Mouse (Mus musculus) MEL (cell line): ENCODE results near the gene Tpx2. TPM values are rescaled to one million over a fixed set of nuclear protein-coding genes. Genes with fewer than 3 reads are reported as not detected.

ENCODE experiments used
- DNase-seq: peaks from one replicate; pipeline ENCODE4 v3.0.0; 2011; ENCODE audit warnings: low read depth, low spot score
- H3K27ac ChIP-seq: 2 replicates; pipeline ENCODE4 v1.5.1; 2012; ENCODE audit warnings: low read depth, mild to moderate bottlenecking, control low read depth, low read length, moderate library complexity; ENCODE audit not compliant: control insufficient read depth
- H3K27me3 ChIP-seq, 2 experiments: fragments of 150-350 bp in 1 of 2; sonication (generic) in 1 of 2; 2 replicates each; pipeline ENCODE4 v1.6.1; 2012; ENCODE audit warnings: low read length in 2 of 2, mild to moderate bottlenecking in 2 of 2, improper control_type of control experiment in 1 of 2, moderate library complexity in 1 of 2; ENCODE audit not compliant: insufficient read depth in 2 of 2, control insufficient read depth in 1 of 2
- H3K36me3 ChIP-seq, 2 experiments: 2 replicates each; pipeline ENCODE4 v1.6.1; 2012 to 2014; ENCODE audit warnings: low read length in 2 of 2, improper control_type of control experiment in 1 of 2, inconsistent platforms in 1 of 2, mild to moderate bottlenecking in 1 of 2; ENCODE audit not compliant: insufficient read depth in 2 of 2, control insufficient read depth in 1 of 2
- H3K4me1 ChIP-seq, 2 experiments: fragments of 150-350 bp in 1 of 2; sonication (generic) in 1 of 2; 2 replicates each; pipeline ENCODE4 v1.6.1; 2012; ENCODE audit warnings: low read length in 2 of 2, improper control_type of control experiment in 1 of 2, mild to moderate bottlenecking in 1 of 2; ENCODE audit not compliant: insufficient read depth in 2 of 2, control insufficient read depth in 1 of 2
- H3K4me3 ChIP-seq, 2 experiments: fragments of 150-350 bp in 1 of 2; sonication (generic) in 1 of 2; 2 replicates each; pipeline ENCODE4 v1.5.1; 2012; ENCODE audit warnings: low read depth in 2 of 2, low read length in 2 of 2, mild to moderate bottlenecking in 2 of 2, moderate library complexity in 2 of 2, control low read depth in 1 of 2, improper control_type of control experiment in 1 of 2; ENCODE audit not compliant: control insufficient read depth in 1 of 2, insufficient read depth in 1 of 2
- H3K79me2 ChIP-seq: 2 replicates; pipeline ENCODE4 v1.6.1; 2012; ENCODE audit warnings: mild to moderate bottlenecking, low read length, moderate library complexity; ENCODE audit not compliant: control insufficient read depth, poor library complexity, insufficient read depth
- H3K9ac ChIP-seq: 2 replicates; pipeline ENCODE4 v1.6.1; 2012; ENCODE audit warnings: low read depth, mild to moderate bottlenecking, control low read depth, low read length, moderate library complexity; ENCODE audit not compliant: control insufficient read depth, poor library complexity, severe bottlenecking
- H3K9me3 ChIP-seq: fragments of 150-350 bp; sonication (generic); replicated peaks from 2 replicates; pipeline ENCODE4 v1.6.1; 2012; ENCODE audit warnings: mild to moderate bottlenecking, low read length, improper control_type of control experiment, moderate library complexity; ENCODE audit not compliant: insufficient read depth
- BHLHE40 ChIP-seq: IDR thresholded peaks from 2 replicates; pipeline ENCODE4 v1.6.1; 2012; ENCODE audit warnings: low read depth, mild to moderate bottlenecking, inconsistent platforms, low read length, improper control_type of control experiment, borderline replicate concordance
- CHD1 ChIP-seq: IDR thresholded peaks from 2 replicates; pipeline ENCODE4 v1.6.1; 2012; ENCODE audit warnings: low read depth, mild to moderate bottlenecking, inconsistent platforms, low read length, improper control_type of control experiment
- CHD2 ChIP-seq: IDR thresholded peaks from 2 replicates; pipeline ENCODE4 v1.6.1; 2011; ENCODE audit warnings: low read length, improper control_type of control experiment
- CTCF ChIP-seq, 3 experiments: IDR thresholded peaks in 2 of 3; conservative IDR thresholded peaks in 1 of 3; 2 replicates each; pipeline ENCODE4 v1.5.1; 2011 to 2012; ENCODE audit warnings: low read length in 3 of 3, low read depth in 2 of 3, mild to moderate bottlenecking in 2 of 3, improper control_type of control experiment in 1 of 3, inconsistent platforms in 1 of 3, mixed read lengths in 1 of 3, moderate library complexity in 1 of 3; ENCODE audit not compliant: control insufficient read depth in 1 of 3, insufficient read depth in 1 of 3, poor library complexity in 1 of 3, severe bottlenecking in 1 of 3
- ELF1 ChIP-seq: IDR thresholded peaks from 2 replicates; pipeline ENCODE4 v1.6.1; 2014; ENCODE audit warnings: low read depth, mild to moderate bottlenecking, inconsistent platforms, low read length, improper control_type of control experiment, moderate library complexity
- GABPA ChIP-seq: IDR thresholded peaks from 2 replicates; pipeline ENCODE4 v1.6.1; 2012; ENCODE audit warnings: low read depth, mild to moderate bottlenecking, inconsistent platforms, low read length, improper control_type of control experiment, moderate library complexity
- HCFC1 ChIP-seq: IDR thresholded peaks from 2 replicates; pipeline ENCODE4 v1.6.1; 2012; ENCODE audit warnings: low read depth, mild to moderate bottlenecking, inconsistent platforms, low read length, improper control_type of control experiment, moderate library complexity
- JUND ChIP-seq: IDR thresholded peaks from 2 replicates; pipeline ENCODE4 v1.6.1; 2011; ENCODE audit warnings: low read depth, mild to moderate bottlenecking, improper control_type of control experiment, low read length
- KAT2A ChIP-seq: conservative IDR thresholded peaks from 2 replicates; pipeline ENCODE4 v1.6.1; 2012; ENCODE audit warnings: low read depth, low read length, improper control_type of control experiment, inconsistent platforms
- MAFK ChIP-seq: IDR thresholded peaks from 2 replicates; pipeline ENCODE4 v1.6.1; 2011; ENCODE audit warnings: low read depth, mild to moderate bottlenecking, low read length, improper control_type of control experiment, borderline replicate concordance
- MAX ChIP-seq: IDR thresholded peaks from 2 replicates; pipeline ENCODE4 v1.6.1; 2011; ENCODE audit warnings: low read length, improper control_type of control experiment
- MEF2A ChIP-seq: IDR thresholded peaks from 2 replicates; pipeline ENCODE4 v1.6.1; 2014; ENCODE audit warnings: low read depth, mild to moderate bottlenecking, inconsistent platforms, low read length, improper control_type of control experiment; ENCODE audit not compliant: poor library complexity, insufficient replicate concordance, severe bottlenecking; ENCODE audit errors: extremely low read depth
- MYC ChIP-seq: IDR thresholded peaks from 2 replicates; pipeline ENCODE4 v1.6.1; 2011; ENCODE audit warnings: low read depth, mild to moderate bottlenecking, low read length, improper control_type of control experiment, moderate library complexity
- NELFE ChIP-seq: IDR thresholded peaks from 2 replicates; pipeline ENCODE4 v1.6.1; 2011; ENCODE audit warnings: low read depth, low read length, improper control_type of control experiment
- SIN3A ChIP-seq: IDR thresholded peaks from 2 replicates; pipeline ENCODE4 v1.6.1; 2012; ENCODE audit warnings: low read length, improper control_type of control experiment, inconsistent platforms
- SMC3 ChIP-seq: IDR thresholded peaks from 2 replicates; pipeline ENCODE4 v1.6.1; 2011; ENCODE audit warnings: low read depth, low read length, improper control_type of control experiment
- TAL1 ChIP-seq: IDR thresholded peaks from 2 replicates; pipeline ENCODE4 v1.6.1; 2012; ENCODE audit warnings: mild to moderate bottlenecking, inconsistent platforms, low read length, moderate library complexity, mixed read lengths
- USF1 ChIP-seq: IDR thresholded peaks from 2 replicates; pipeline ENCODE4 v1.6.1; 2014; ENCODE audit warnings: low read depth, mild to moderate bottlenecking, inconsistent platforms, low read length, improper control_type of control experiment, moderate library complexity
- USF2 ChIP-seq, 2 experiments: IDR thresholded peaks; 2 replicates each; pipeline ENCODE4 v1.6.1; 2011 to 2012; ENCODE audit warnings: improper control_type of control experiment in 2 of 2, low read length in 2 of 2, borderline replicate concordance in 1 of 2, inconsistent platforms in 1 of 2, low read depth in 1 of 2, mild to moderate bottlenecking in 1 of 2; ENCODE audit not compliant: insufficient read depth in 1 of 2
- ZC3H11A ChIP-seq: IDR thresholded peaks from 2 replicates; pipeline ENCODE4 v1.6.1; 2012; ENCODE audit warnings: low read depth, mild to moderate bottlenecking, inconsistent platforms, low read length, improper control_type of control experiment
- ZKSCAN1 ChIP-seq: IDR thresholded peaks from 2 replicates; pipeline ENCODE4 v1.6.1; 2012; ENCODE audit warnings: low read depth, mild to moderate bottlenecking, inconsistent platforms, low read length, improper control_type of control experiment, moderate library complexity
- ZMIZ1 ChIP-seq: IDR thresholded peaks from 2 replicates; pipeline ENCODE4 v1.6.1; 2012; ENCODE audit warnings: low read depth, mild to moderate bottlenecking, inconsistent platforms, low read length, improper control_type of control experiment, moderate library complexity
- polyA plus RNA-seq, 2 experiments: library from polyadenylated mRNA; stranded (reverse) in 1 of 2; unstranded in 1 of 2; fragments of >175 nt in 1 of 2; fragments of >200 nt in 1 of 2; gene quantifications; 2 replicates each; pipeline versions ENCODE4 v1.2.1 to v1.2.4; 2012; ENCODE audit warnings: low replicate concordance in 2 of 2, low read depth in 1 of 2; ENCODE audit not compliant: insufficient read length in 2 of 2, insufficient read depth in 1 of 2, missing spikeins in 1 of 2
- total RNA-seq: library from RNA; depleted of rRNA; stranded (reverse); fragments of 300-350 nt; gene quantifications from 2 replicates; pipeline ENCODE4 v1.2.3, GENCODE M21; 2012

Tpx2 gene
- total and polyA plus RNA-seq, 3 experiments: 59.3 to 131 TPM; not detected in 1

DNA sequence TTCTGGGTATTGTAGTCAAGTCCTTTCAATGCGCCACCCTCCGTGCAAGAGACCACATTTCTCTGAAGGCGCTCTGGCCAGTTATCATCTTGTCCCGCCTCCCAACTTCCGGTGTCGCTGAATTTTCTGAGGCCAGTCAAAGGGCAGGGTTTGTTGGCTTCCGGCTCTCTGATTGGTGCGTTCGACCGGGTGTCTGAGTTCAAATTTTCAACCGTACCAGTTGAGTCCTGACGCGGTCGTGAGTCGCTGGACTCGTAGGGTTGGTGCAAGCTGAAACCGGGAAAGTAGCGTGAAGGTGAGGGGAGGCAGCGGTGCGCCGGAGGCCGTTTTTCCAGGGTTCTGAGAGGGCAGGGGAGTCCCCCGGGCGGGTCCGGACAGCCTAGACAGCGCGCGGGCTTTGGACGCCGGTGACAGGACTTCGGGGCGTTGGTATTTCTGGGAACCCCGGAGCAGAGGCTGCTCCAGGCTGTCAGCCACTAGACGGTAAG is at the start of gene Tpx2 (continued):
- TF ChIP-seq MEF2A (no peak), MAX (peak; percentile 0)

DNA sequence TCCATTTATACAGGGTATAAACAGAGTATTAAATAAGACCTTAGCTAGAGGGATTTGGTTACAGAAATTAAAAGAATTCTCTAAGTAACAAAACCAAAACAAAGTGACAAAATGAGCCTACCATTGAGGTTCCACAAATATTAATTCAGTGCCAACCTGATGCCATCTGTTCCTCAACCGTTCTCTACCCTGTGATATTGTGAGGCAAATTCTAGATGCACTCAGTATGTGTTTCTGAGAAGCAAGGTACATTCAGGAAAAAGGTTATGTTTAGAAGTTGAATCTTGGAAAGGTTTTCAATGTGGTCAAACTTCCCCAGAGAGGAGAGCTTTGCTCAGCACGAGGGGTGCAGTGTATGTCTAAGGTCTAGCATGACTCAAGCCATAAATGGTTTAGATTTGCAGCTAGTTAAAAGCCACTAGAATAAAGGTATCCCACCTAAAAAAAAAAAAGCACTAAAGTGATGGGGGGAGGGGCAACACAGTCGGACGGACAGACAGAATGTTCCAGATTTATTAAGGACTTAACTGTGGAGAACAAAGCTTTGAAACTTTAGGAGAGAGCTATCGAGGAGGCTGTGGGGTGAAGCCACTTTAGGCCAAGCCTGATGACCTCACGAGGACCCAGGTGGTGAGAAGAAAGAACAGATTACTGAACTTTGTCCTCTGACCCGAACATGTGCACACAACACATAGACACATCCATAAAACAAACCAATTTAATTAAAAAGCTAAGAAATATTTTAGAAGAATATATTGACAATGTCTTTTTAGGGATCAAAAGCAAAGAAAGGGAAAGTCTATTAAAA is 47.6 kb upstream of the Tpx2 start:
- H3K79me2 ChIP-seq: no peaks in the 10 kb centered on the region
- H3K27ac ChIP-seq: no peak overlapping the region
- no peaks in the 10 kb centered on the region for H3K9me3 ChIP-seq
- H3K4me3 ChIP-seq: no peak overlapping the region
- H3K36me3 ChIP-seq: peaks cover 0 to 12% of the 10 kb centered on the region in 2 experiments; a peak in 2 of 4 replicates
- DNase-seq: no peak
- no peak for TF ChIP-seq JUND
- TF ChIP-seq USF1: no peak
- no peak for TF ChIP-seq ELF1
- no peak for TF ChIP-seq MYC
- no peak for TF ChIP-seq ZMIZ1
- TF ChIP-seq SMC3: no peak
- TF ChIP-seq MAFK: no peak
- no peak for TF ChIP-seq HCFC1
- TF ChIP-seq GABPA: no peak
- no peak for TF ChIP-seq CTCF (IDR thresholded peaks at IDR 0.05 in 2 of 3, conservative IDR thresholded peaks at IDR 0.05 in 1 of 3; ENCODE audit: control insufficient read depth in 1 of 3, insufficient read depth in 1 of 3, low read depth in 2 of 3, low read length in 3 of 3, poor library complexity in 1 of 3, severe bottlenecking in 1 of 3)
- TF ChIP-seq CHD2: no peak
- TF ChIP-seq TAL1: no peak
- H3K27me3 ChIP-seq: no peaks in the 10 kb centered on the region
- H3K9ac ChIP-seq: no peak overlapping the region
- peaks cover 7 to 12% of the 10 kb centered on the region in 2 experiments for H3K4me1 ChIP-seq

DNA sequence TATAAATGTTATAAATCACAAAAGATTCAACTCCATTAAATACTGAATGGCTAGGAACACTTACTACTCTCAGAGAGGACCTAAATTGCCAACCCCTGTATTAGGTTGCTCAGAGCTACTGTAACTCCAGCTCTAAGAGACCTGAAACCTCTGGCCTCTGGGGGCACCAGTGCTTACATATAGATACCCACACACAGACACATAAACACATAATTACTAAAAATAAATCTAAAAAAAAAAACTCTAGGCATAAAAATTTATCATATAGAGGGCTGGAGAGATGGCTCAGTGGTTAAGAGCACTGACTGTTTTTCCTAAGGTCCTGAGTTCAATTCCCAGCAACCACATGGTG is 47.0 kb upstream of the Tpx2 start:
- TF ChIP-seq ZKSCAN1: no peak
- TF ChIP-seq HCFC1: no peak
- TF ChIP-seq NELFE: no peak
- no peak for TF ChIP-seq USF2 (IDR thresholded peaks at IDR 0.05; ENCODE audit: borderline replicate concordance in 1 of 2, insufficient read depth in 1 of 2, low read depth in 1 of 2, low read length in 2 of 2)
- TF ChIP-seq KAT2A: no peak
- TF ChIP-seq BHLHE40: no peak
- TF ChIP-seq CHD2: no peak
- TF ChIP-seq JUND: no peak
- no peak for TF ChIP-seq SIN3A
- TF ChIP-seq ELF1: no peak
- no peak for TF ChIP-seq TAL1
- TF ChIP-seq CHD1: no peak
- TF ChIP-seq ZC3H11A: no peak
- no peak for TF ChIP-seq USF1
- TF ChIP-seq MYC: no peak
- peaks cover 0 to 12% of the 10 kb centered on the region in 2 experiments; a peak in 2 of 4 replicates for H3K36me3 ChIP-seq
- no peaks in the 10 kb centered on the region for H3K79me2 ChIP-seq
- no peak for DNase-seq
- no peaks in the 10 kb centered on the region for H3K27me3 ChIP-seq
- H3K4me1 ChIP-seq: peaks cover 7 to 14% of the 10 kb centered on the region in 2 experiments
- H3K4me3 ChIP-seq: no peak overlapping the region
- H3K27ac ChIP-seq: no peak overlapping the region
- H3K9me3 ChIP-seq: no peaks in the 10 kb centered on the region
- no peak overlapping the region for H3K9ac ChIP-seq
